Mouse (Mus musculus) ES-Bruce4 (cell line): Measurements from ENCODE around the gene Atp5h.

Source experiments
- CTCF ChIP-seq: IDR thresholded peaks from one replicate; pipeline ENCODE4 v1.8.1; 2011; ENCODE audit warnings: low read depth, low read length
- POLR2A ChIP-seq: IDR thresholded peaks from one replicate; pipeline ENCODE4 v1.8.1; 2011; ENCODE audit warnings: low read length; ENCODE audit not compliant: insufficient read depth

GRCm38 (mm10) chr11:115424666-115425065, 4.9 kb upstream of the Atp5h start:
- TF ChIP-seq CTCF (no peak), POLR2A (no peak)
